Mouse (Mus musculus) MEL (cell line): ENCODE data around the gene Agbl1. TPM values are rescaled to one million over a fixed set of nuclear protein-coding genes. Genes with fewer than 3 reads are reported as not detected.

Source experiments
- DNase-seq: peaks from one replicate; pipeline ENCODE4 v3.0.0; 2011; ENCODE audit warnings: low read depth, low spot score
- H3K27ac ChIP-seq: 2 replicates; pipeline ENCODE4 v1.5.1; 2012; ENCODE audit warnings: low read depth, mild to moderate bottlenecking, control low read depth, low read length, moderate library complexity; ENCODE audit not compliant: control insufficient read depth
- H3K27me3 ChIP-seq, 2 experiments: fragments of 150-350 bp in 1 of 2; sonication (generic) in 1 of 2; 2 replicates each; pipeline ENCODE4 v1.6.1; 2012; ENCODE audit warnings: low read length in 2 of 2, mild to moderate bottlenecking in 2 of 2, improper control_type of control experiment in 1 of 2, moderate library complexity in 1 of 2; ENCODE audit not compliant: insufficient read depth in 2 of 2, control insufficient read depth in 1 of 2
- H3K36me3 ChIP-seq, 2 experiments: 2 replicates each; pipeline ENCODE4 v1.6.1; 2012 to 2014; ENCODE audit warnings: low read length in 2 of 2, improper control_type of control experiment in 1 of 2, inconsistent platforms in 1 of 2, mild to moderate bottlenecking in 1 of 2; ENCODE audit not compliant: insufficient read depth in 2 of 2, control insufficient read depth in 1 of 2
- H3K4me1 ChIP-seq, 2 experiments: fragments of 150-350 bp in 1 of 2; sonication (generic) in 1 of 2; 2 replicates each; pipeline ENCODE4 v1.6.1; 2012; ENCODE audit warnings: low read length in 2 of 2, improper control_type of control experiment in 1 of 2, mild to moderate bottlenecking in 1 of 2; ENCODE audit not compliant: insufficient read depth in 2 of 2, control insufficient read depth in 1 of 2
- H3K4me3 ChIP-seq, 2 experiments: fragments of 150-350 bp in 1 of 2; sonication (generic) in 1 of 2; 2 replicates each; pipeline ENCODE4 v1.5.1; 2012; ENCODE audit warnings: low read depth in 2 of 2, low read length in 2 of 2, mild to moderate bottlenecking in 2 of 2, moderate library complexity in 2 of 2, control low read depth in 1 of 2, improper control_type of control experiment in 1 of 2; ENCODE audit not compliant: control insufficient read depth in 1 of 2, insufficient read depth in 1 of 2
- H3K79me2 ChIP-seq: 2 replicates; pipeline ENCODE4 v1.6.1; 2012; ENCODE audit warnings: mild to moderate bottlenecking, low read length, moderate library complexity; ENCODE audit not compliant: control insufficient read depth, poor library complexity, insufficient read depth
- H3K9ac ChIP-seq: 2 replicates; pipeline ENCODE4 v1.6.1; 2012; ENCODE audit warnings: low read depth, mild to moderate bottlenecking, control low read depth, low read length, moderate library complexity; ENCODE audit not compliant: control insufficient read depth, poor library complexity, severe bottlenecking
- H3K9me3 ChIP-seq: fragments of 150-350 bp; sonication (generic); replicated peaks from 2 replicates; pipeline ENCODE4 v1.6.1; 2012; ENCODE audit warnings: mild to moderate bottlenecking, low read length, improper control_type of control experiment, moderate library complexity; ENCODE audit not compliant: insufficient read depth
- BHLHE40 ChIP-seq: IDR thresholded peaks from 2 replicates; pipeline ENCODE4 v1.6.1; 2012; ENCODE audit warnings: low read depth, mild to moderate bottlenecking, inconsistent platforms, low read length, improper control_type of control experiment, borderline replicate concordance
- CHD2 ChIP-seq: IDR thresholded peaks from 2 replicates; pipeline ENCODE4 v1.6.1; 2011; ENCODE audit warnings: low read length, improper control_type of control experiment
- E2F4 ChIP-seq: IDR thresholded peaks from 2 replicates; pipeline ENCODE4 v1.6.1; 2011; ENCODE audit warnings: low read depth, low read length, improper control_type of control experiment, borderline replicate concordance
- EP300 ChIP-seq, 2 experiments: IDR thresholded peaks; 2 replicates each; pipeline ENCODE4 v1.6.1; 2011; ENCODE audit warnings: improper control_type of control experiment in 2 of 2, low read length in 2 of 2, low read depth in 1 of 2, mild to moderate bottlenecking in 1 of 2
- ETS1 ChIP-seq: IDR thresholded peaks from 2 replicates; pipeline ENCODE4 v1.6.1; 2012; ENCODE audit warnings: low read depth, mild to moderate bottlenecking, inconsistent platforms, low read length, improper control_type of control experiment, moderate library complexity
- GABPA ChIP-seq: IDR thresholded peaks from 2 replicates; pipeline ENCODE4 v1.6.1; 2012; ENCODE audit warnings: low read depth, mild to moderate bottlenecking, inconsistent platforms, low read length, improper control_type of control experiment, moderate library complexity
- JUND ChIP-seq: IDR thresholded peaks from 2 replicates; pipeline ENCODE4 v1.6.1; 2011; ENCODE audit warnings: low read depth, mild to moderate bottlenecking, improper control_type of control experiment, low read length
- MYB ChIP-seq: IDR thresholded peaks from 2 replicates; pipeline ENCODE4 v1.6.1; 2011; ENCODE audit warnings: mild to moderate bottlenecking, low read depth, low read length, improper control_type of control experiment
- NELFE ChIP-seq: IDR thresholded peaks from 2 replicates; pipeline ENCODE4 v1.6.1; 2011; ENCODE audit warnings: low read depth, low read length, improper control_type of control experiment
- POLR2A ChIP-seq, 2 experiments: IDR thresholded peaks; 2 replicates each; pipeline ENCODE4 v1.6.1; 2011 to 2012; ENCODE audit warnings: low read length in 2 of 2, mild to moderate bottlenecking in 2 of 2, control low read depth in 1 of 2, improper control_type of control experiment in 1 of 2, low read depth in 1 of 2, moderate library complexity in 1 of 2; ENCODE audit not compliant: control insufficient read depth in 1 of 2, insufficient read depth in 1 of 2, poor library complexity in 1 of 2
- POLR2AphosphoS2 ChIP-seq: IDR thresholded peaks from 2 replicates; pipeline ENCODE4 v1.6.1; 2011; ENCODE audit warnings: low read length, improper control_type of control experiment
- RAD21 ChIP-seq: IDR thresholded peaks from 2 replicates; pipeline ENCODE4 v1.6.1; 2011; ENCODE audit warnings: mild to moderate bottlenecking, low read depth, low read length, improper control_type of control experiment
- SIN3A ChIP-seq: IDR thresholded peaks from 2 replicates; pipeline ENCODE4 v1.6.1; 2012; ENCODE audit warnings: low read length, improper control_type of control experiment, inconsistent platforms
- TAL1 ChIP-seq: IDR thresholded peaks from 2 replicates; pipeline ENCODE4 v1.6.1; 2012; ENCODE audit warnings: mild to moderate bottlenecking, inconsistent platforms, low read length, moderate library complexity, mixed read lengths
- TBP ChIP-seq: IDR thresholded peaks from 2 replicates; pipeline ENCODE4 v1.8.0; 2011; ENCODE audit warnings: low read depth, low read length, improper control_type of control experiment
- TCF12 ChIP-seq: IDR thresholded peaks from 2 replicates; pipeline ENCODE4 v1.6.1; 2014; ENCODE audit warnings: low read depth, mild to moderate bottlenecking, inconsistent platforms, low read length, improper control_type of control experiment, moderate library complexity
- ZKSCAN1 ChIP-seq: IDR thresholded peaks from 2 replicates; pipeline ENCODE4 v1.6.1; 2012; ENCODE audit warnings: low read depth, mild to moderate bottlenecking, inconsistent platforms, low read length, improper control_type of control experiment, moderate library complexity
- ZNF384 ChIP-seq: IDR thresholded peaks from 2 replicates; pipeline ENCODE4 v1.6.1; 2012; ENCODE audit warnings: low read depth, mild to moderate bottlenecking, inconsistent platforms, low read length, improper control_type of control experiment
- polyA plus RNA-seq, 2 experiments: library from polyadenylated mRNA; stranded (reverse) in 1 of 2; unstranded in 1 of 2; fragments of >175 nt in 1 of 2; fragments of >200 nt in 1 of 2; gene quantifications; 2 replicates each; pipeline versions ENCODE4 v1.2.1 to v1.2.4; 2012; ENCODE audit warnings: low replicate concordance in 2 of 2, low read depth in 1 of 2; ENCODE audit not compliant: insufficient read length in 2 of 2, insufficient read depth in 1 of 2, missing spikeins in 1 of 2
- total RNA-seq: library from RNA; depleted of rRNA; stranded (reverse); fragments of 300-350 nt; gene quantifications from 2 replicates; pipeline ENCODE4 v1.2.3, GENCODE M21; 2012

The Agbl1 gene
- total and polyA plus RNA-seq, 3 experiments = not detected

DNA sequence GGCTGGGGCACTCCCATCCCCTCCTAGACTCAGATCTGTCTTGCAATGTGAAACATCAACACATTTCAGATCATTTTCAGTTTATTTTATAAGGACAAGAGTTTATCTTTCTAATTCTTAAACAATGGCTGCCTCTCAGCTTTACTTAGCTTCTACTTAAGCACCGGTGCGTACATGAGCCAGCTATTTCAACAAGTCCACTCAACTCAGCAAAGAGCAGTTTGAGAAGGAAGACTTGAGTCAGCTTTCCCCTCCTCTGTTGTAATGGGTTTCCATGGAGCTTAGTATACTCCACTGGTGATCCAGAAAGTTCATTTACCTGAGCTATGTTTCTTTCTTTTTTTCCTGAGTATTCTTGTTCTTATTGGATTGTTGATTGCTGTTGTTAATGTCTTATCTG, 905.2 kb downstream of the Agbl1 start:
- no peak for TF ChIP-seq TBP
- no peak for TF ChIP-seq RAD21
- no peak for TF ChIP-seq MYB
- TF ChIP-seq E2F4 = no peak
- TF ChIP-seq GABPA = no peak
- no peak for TF ChIP-seq BHLHE40
- TF ChIP-seq TCF12 = no peak
- no peak for TF ChIP-seq NELFE
- no peak for TF ChIP-seq CHD2
- TF ChIP-seq ZNF384 = no peak
- no peak for TF ChIP-seq POLR2AphosphoS2
- no peak for TF ChIP-seq JUND
- no peak for TF ChIP-seq POLR2A (IDR thresholded peaks at IDR 0.05; ENCODE audit: control insufficient read depth in 1 of 2, insufficient read depth in 1 of 2, low read depth in 1 of 2, low read length in 2 of 2, poor library complexity in 1 of 2)
- TF ChIP-seq ZKSCAN1 = no peak
- TF ChIP-seq SIN3A = no peak
- Histone ChIP-seq H3K27ac (no peak overlapping the region), H3K9ac (no peak overlapping the region), H3K4me1 (no peaks in the 10 kb centered on the region), H3K79me2 (no peaks in the 10 kb centered on the region), H3K36me3 (no peaks in the 10 kb centered on the region), H3K27me3 (no peaks in the 10 kb centered on the region), H3K4me3 (no peak overlapping the region), H3K9me3 (no peaks in the 10 kb centered on the region)
- no peak for DNase-seq

GRCm38 (mm10) chr7:77138707-77139106, 909.0 kb downstream of the Agbl1 start:
- no peak overlapping the region for H3K9ac ChIP-seq
- TF ChIP-seq ETS1 (no peak), TAL1 (no peak), E2F4 (no peak), RAD21 (no peak), POLR2AphosphoS2 (no peak), TBP (no peak), EP300 (IDR thresholded peaks at IDR 0.05; ENCODE audit: low read depth in 1 of 2, low read length in 2 of 2) (no peak)
- no peaks in the 10 kb centered on the region for H3K4me1 ChIP-seq
- no peak overlapping the region for H3K4me3 ChIP-seq
- no peaks in the 10 kb centered on the region for H3K79me2 ChIP-seq
- H3K36me3 ChIP-seq = no peaks in the 10 kb centered on the region
- no peak for DNase-seq
- H3K27ac ChIP-seq = no peak overlapping the region
- H3K9me3 ChIP-seq = no peaks in the 10 kb centered on the region
- H3K27me3 ChIP-seq = no peaks in the 10 kb centered on the region
